Mouse (Mus musculus): ENCODE data around the gene Dync1li1. TPM values are rescaled to one million over a fixed set of nuclear protein-coding genes. Genes with fewer than 3 reads are reported as not detected.

The Dync1li1 gene
- total and polyA plus RNA-seq, 3 experiments, result 35.2 to 40.0 TPM; not detected in 1

DNA sequence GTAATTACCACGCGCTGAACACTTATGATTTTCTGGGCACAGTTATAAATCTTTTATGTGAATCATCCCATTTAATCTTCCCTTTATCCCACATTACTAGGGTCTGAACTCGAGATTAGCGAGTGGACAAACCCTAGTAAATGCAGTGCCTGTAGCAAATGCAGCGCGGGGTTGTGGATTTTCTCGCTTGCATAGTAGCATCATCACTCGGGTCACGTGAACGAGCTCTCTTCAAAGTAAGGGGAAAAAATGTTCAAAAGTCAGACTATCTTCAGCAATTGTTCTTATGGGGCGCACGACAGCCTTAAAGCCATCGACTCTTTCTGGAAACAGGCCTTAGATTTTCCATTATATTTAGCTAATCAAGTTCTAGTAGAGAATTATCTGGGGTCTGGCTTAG is 951 bp upstream of the Dync1li1 start:
- H3K9ac ChIP-seq (ENCODE audit: control insufficient read depth, low read depth, low read length, poor library complexity, severe bottlenecking), result peak overlapping the region; percentile 95
- H3K4me3 ChIP-seq (ENCODE audit: control insufficient read depth in 1 of 2, insufficient read depth in 1 of 2, low read depth in 2 of 2, low read length in 2 of 2), result peak overlapping the region; percentile 86 to 94
- H3K4me1 ChIP-seq (ENCODE audit: control insufficient read depth in 1 of 2, insufficient read depth in 2 of 2, low read length in 2 of 2), result peaks cover 5 to 26% of the 10 kb centered on the region in 2 experiments
- H3K27me3 ChIP-seq (ENCODE audit: control insufficient read depth in 1 of 2, insufficient read depth in 2 of 2, low read length in 2 of 2), result no peaks in the 10 kb centered on the region
- H3K9me3 ChIP-seq (replicated peaks; ENCODE audit: insufficient read depth, low read length), result no peaks in the 10 kb centered on the region
- H3K36me3 ChIP-seq (ENCODE audit: control insufficient read depth in 1 of 2, insufficient read depth in 2 of 2, low read length in 2 of 2), result peaks cover 0 to 23% of the 10 kb centered on the region in 2 experiments; a peak in 3 of 4 replicates
- H3K79me2 ChIP-seq (ENCODE audit: control insufficient read depth, insufficient read depth, low read length, poor library complexity), result peaks cover 18% of the 10 kb centered on the region
- no peak overlapping the region for H3K27ac ChIP-seq (ENCODE audit: control insufficient read depth, low read depth, low read length)
- no peak for DNase-seq (ENCODE audit: low read depth, low spot score)
- TF ChIP-seq POLR2A (IDR thresholded peaks at IDR 0.05; ENCODE audit: control insufficient read depth in 1 of 2, insufficient read depth in 1 of 2, low read depth in 1 of 2, low read length in 2 of 2, poor library complexity in 1 of 2) (no peak), KAT2A (conservative IDR thresholded peaks at IDR 0.05; ENCODE audit: low read depth, low read length) (no peak), E2F4 (IDR thresholded peaks at IDR 0.05; ENCODE audit: borderline replicate concordance, low read depth, low read length) (no peak), POLR2AphosphoS5 (IDR thresholded peaks at IDR 0.05; ENCODE audit: borderline replicate concordance, low read depth, low read length) (no peak), NELFE (IDR thresholded peaks at IDR 0.05; ENCODE audit: low read depth, low read length) (no peak), ZKSCAN1 (IDR thresholded peaks at IDR 0.05; ENCODE audit: low read depth, low read length) (no peak), ZMIZ1 (IDR thresholded peaks at IDR 0.05; ENCODE audit: low read depth, low read length) (no peak), TAL1 (IDR thresholded peaks at IDR 0.05; ENCODE audit: low read length) (no peak), MEF2A (IDR thresholded peaks at IDR 0.05; ENCODE audit: extremely low read depth, insufficient replicate concordance, low read depth, low read length, poor library complexity, severe bottlenecking) (no peak), SIN3A (IDR thresholded peaks at IDR 0.05; ENCODE audit: low read length) (no peak), MAFK (IDR thresholded peaks at IDR 0.05; ENCODE audit: borderline replicate concordance, low read depth, low read length) (no peak), ELF1 (IDR thresholded peaks at IDR 0.05; ENCODE audit: low read depth, low read length) (no peak), TBP (IDR thresholded peaks at IDR 0.05; ENCODE audit: low read depth, low read length) (no peak)

DNA sequence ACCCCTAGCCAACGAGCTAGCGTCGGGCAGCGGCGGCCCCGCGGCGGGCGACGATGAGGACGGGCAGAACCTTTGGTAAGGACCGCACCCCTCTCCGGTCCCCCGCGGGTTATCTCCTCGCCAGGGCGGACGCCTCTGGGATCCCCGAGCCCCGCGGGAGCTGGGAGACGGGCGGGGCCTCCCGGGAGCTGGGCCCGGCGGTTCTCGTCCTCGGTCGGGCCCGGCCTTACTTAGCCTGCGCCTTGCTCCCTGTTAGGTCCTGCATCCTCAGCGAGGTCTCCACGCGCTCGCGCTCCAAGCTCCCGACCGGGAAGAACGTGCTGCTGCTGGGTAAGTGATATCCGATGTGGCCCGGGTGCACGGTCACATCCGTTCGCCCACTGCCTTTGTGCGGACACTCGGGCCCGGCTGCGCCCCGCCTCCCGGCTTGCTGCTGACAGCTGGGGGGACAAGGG is 390 bp downstream of the Dync1li1 start:
- Histone ChIP-seq H3K4me3 (ENCODE audit: control insufficient read depth in 1 of 2, insufficient read depth in 1 of 2, low read depth in 2 of 2, low read length in 2 of 2) (peak overlapping the region; percentile 86 to 94), H3K36me3 (ENCODE audit: control insufficient read depth in 1 of 2, insufficient read depth in 2 of 2, low read length in 2 of 2) (peaks cover 0 to 22% of the 10 kb centered on the region in 2 experiments), H3K4me1 (ENCODE audit: control insufficient read depth in 1 of 2, insufficient read depth in 2 of 2, low read length in 2 of 2) (peaks cover 5 to 26% of the 10 kb centered on the region in 2 experiments), H3K27ac (ENCODE audit: control insufficient read depth, low read depth, low read length) (peak overlapping the region; percentile 59), H3K9me3 (replicated peaks; ENCODE audit: insufficient read depth, low read length) (no peaks in the 10 kb centered on the region), H3K79me2 (ENCODE audit: control insufficient read depth, insufficient read depth, low read length, poor library complexity) (peaks cover 18% of the 10 kb centered on the region), H3K9ac (ENCODE audit: control insufficient read depth, low read depth, low read length, poor library complexity, severe bottlenecking) (peak overlapping the region; percentile 91), H3K27me3 (ENCODE audit: control insufficient read depth in 1 of 2, insufficient read depth in 2 of 2, low read length in 2 of 2) (no peaks in the 10 kb centered on the region)
- TF ChIP-seq MAFK (IDR thresholded peaks at IDR 0.05; ENCODE audit: borderline replicate concordance, low read depth, low read length), result no peak
- peak; percentile 28; the same call in 1 of the 2 replicates for TF ChIP-seq SIN3A (IDR thresholded peaks at IDR 0.05; ENCODE audit: low read length)
- TF ChIP-seq CHD1 (IDR thresholded peaks at IDR 0.05; ENCODE audit: low read depth, low read length), result peak; percentile 78; the same call in 1 of the 2 replicates
- TF ChIP-seq MXI1 (IDR thresholded peaks at IDR 0.05; ENCODE audit: low read depth, low read length), result peak; percentile 76
- TF ChIP-seq CHD2 (IDR thresholded peaks at IDR 0.05; ENCODE audit: low read length), result no peak
- no peak for DNase-seq (ENCODE audit: low read depth, low spot score)

All from MEL (cell line).